Comparison of ENCODE assay signal across 19 mouse cellular contexts in genomic region chr11:54195954-54196353, GRCm38 (mm10). TPM values are rescaled to one million over a fixed set of nuclear protein-coding genes. Genes with fewer than 3 reads are reported as not detected.
DNase-seq lines count a peak whose midpoint lies in the region; ATAC-seq and TF ChIP-seq lines count a peak whose summit lies in the region.
"Had no signal": no experiment of that assay in that cellular context is flagged by ENCODE, and none has a peak within 500 bp of the region (broad histone marks: within the 10 kb centered on the region; RNA-seq: fewer than 3 reads in every experiment).

No protein-coding gene starts in this region.

- peak; percentile 40; the same call in 1 of the 2 replicates for ATAC-seq in forebrain, embryonic 14.5 days
- no peak for ATAC-seq in forebrain, embryonic 16.5 days
- ATAC-seq in midbrain, postnatal 0 days (ENCODE audit: low FRiP score), result no peak
- no peak for ATAC-seq in midbrain, embryonic 14.5 days (ENCODE audit: low FRiP score, low TSS enrichment)

- H3K9me3 ChIP-seq in forebrain, embryonic 14.5 days (replicated peaks; ENCODE audit: control insufficient read depth, low read length), result no peaks in the 10 kb centered on the region
- peaks cover 3% of the 10 kb centered on the region for H3K9me3 ChIP-seq in forebrain, embryonic 16.5 days (ENCODE audit: control insufficient read depth, low read length)
- no peaks in the 10 kb centered on the region for H3K9me3 ChIP-seq in midbrain, postnatal 0 days (ENCODE audit: low read length)
- no peaks in the 10 kb centered on the region for H3K9me3 ChIP-seq in midbrain, embryonic 14.5 days (ENCODE audit: control insufficient read depth, low read length)
- H3K9me3 ChIP-seq: hindbrain, embryonic 15.5 days; liver, embryonic 13.5 days; midbrain, embryonic 10.5 days had no signal

- H3K9ac ChIP-seq in forebrain, embryonic 14.5 days (ENCODE audit: low read length), result no peak overlapping the region
- no peak overlapping the region for H3K9ac ChIP-seq in forebrain, embryonic 16.5 days (replicated peaks; ENCODE audit: low read depth, low read length)
- no peak overlapping the region for H3K9ac ChIP-seq in midbrain, postnatal 0 days (replicated peaks; ENCODE audit: low read length, poor library complexity, severe bottlenecking)
- no peak overlapping the region for H3K9ac ChIP-seq in midbrain, embryonic 14.5 days (replicated peaks; ENCODE audit: low read length)
- H3K9ac ChIP-seq: heart, embryonic 12.5 days; hindbrain, embryonic 15.5 days; liver, embryonic 13.5 days had no signal

- no peaks in the 10 kb centered on the region for H3K27me3 ChIP-seq in forebrain, embryonic 14.5 days (replicated peaks; ENCODE audit: control insufficient read depth, insufficient read depth, low read length)
- H3K27me3 ChIP-seq in forebrain, embryonic 16.5 days (replicated peaks; ENCODE audit: control insufficient read depth, insufficient read depth, low read length), result no peaks in the 10 kb centered on the region
- H3K27me3 ChIP-seq in midbrain, postnatal 0 days (ENCODE audit: insufficient read depth, low read length), result no peaks in the 10 kb centered on the region
- H3K27me3 ChIP-seq in midbrain, embryonic 14.5 days (ENCODE audit: control insufficient read depth, insufficient read depth, low read length), result no peaks in the 10 kb centered on the region
- H3K27me3 ChIP-seq: heart, embryonic 12.5 days; hindbrain, embryonic 15.5 days; liver, embryonic 13.5 days had no signal

- H3K27ac ChIP-seq in forebrain, embryonic 14.5 days (ENCODE audit: low read depth, low read length), result no peak overlapping the region; the same call in 1 of the 2 replicates
- no peak overlapping the region; the same call in 1 of the 2 replicates for H3K27ac ChIP-seq in forebrain, embryonic 16.5 days (ENCODE audit: low read length)
- H3K27ac ChIP-seq in midbrain, postnatal 0 days (ENCODE audit: low read depth, low read length), result no peak overlapping the region
- no peak overlapping the region for H3K27ac ChIP-seq in midbrain, embryonic 14.5 days (replicated peaks; ENCODE audit: low read depth, low read length)
- H3K27ac ChIP-seq: hindbrain, embryonic 15.5 days; left cerebral cortex, adult 2 months; liver, embryonic 13.5 days; midbrain, embryonic 10.5 days had no signal

- DNase-seq in forebrain, embryonic 14.5 days (ENCODE audit: low spot score), result peak; percentile 36
- peak; percentile 39 for DNase-seq in midbrain, postnatal 0 days (ENCODE audit: low spot score)
- DNase-seq in midbrain, embryonic 14.5 days, result no peak
- peak; percentile 79 to 80 for DNase-seq in cerebellum, postnatal 25 days
- DNase-seq in right cerebral cortex, postnatal 25 days, result peak; percentile 7
- no peak for DNase-seq in spleen, adult 18-20 months
- no peak for DNase-seq in gastrocnemius, postnatal 14 days
- DNase-seq: adrenal gland, postnatal 36 days; liver, embryonic 13.5 days; lung, postnatal 10 days; thymus, postnatal 36 days had no signal

- no peak for TF ChIP-seq CTCF in midbrain, postnatal 0 days (IDR thresholded peaks at IDR 0.05)

- intact Hi-C loops in gastrocnemius, postnatal 14 days (cut with DNase I; ENCODE audit: low total_unique reads), result no loop called here

- no peaks in the 10 kb centered on the region for H3K36me3 ChIP-seq in forebrain, embryonic 14.5 days (ENCODE audit: control insufficient read depth, insufficient read depth, low read length)
- no peaks in the 10 kb centered on the region for H3K36me3 ChIP-seq in forebrain, embryonic 16.5 days (ENCODE audit: control insufficient read depth, insufficient read depth)
- no peaks in the 10 kb centered on the region for H3K36me3 ChIP-seq in midbrain, postnatal 0 days (ENCODE audit: insufficient read depth, low read length)
- H3K36me3 ChIP-seq in midbrain, embryonic 14.5 days (ENCODE audit: control insufficient read depth, insufficient read depth, low read length), result no peaks in the 10 kb centered on the region
- H3K36me3 ChIP-seq: heart, embryonic 12.5 days; hindbrain, embryonic 15.5 days; liver, embryonic 13.5 days; midbrain, embryonic 10.5 days had no signal

- H3K4me3 ChIP-seq in forebrain, embryonic 14.5 days (ENCODE audit: low read depth, low read length), result no peak overlapping the region
- H3K4me3 ChIP-seq in forebrain, embryonic 16.5 days (replicated peaks; ENCODE audit: low read length), result no peak overlapping the region
- H3K4me3 ChIP-seq in midbrain, postnatal 0 days (ENCODE audit: low read depth, low read length), result no peak overlapping the region
- H3K4me3 ChIP-seq in midbrain, embryonic 14.5 days (replicated peaks; ENCODE audit: low read depth, low read length), result no peak overlapping the region
- H3K4me3 ChIP-seq: heart, embryonic 12.5 days; hindbrain, embryonic 15.5 days; left cerebral cortex, adult 2 months; liver, embryonic 13.5 days; midbrain, embryonic 10.5 days had no signal

- 35% methylated on average over 5 of the region's 5 CpGs for WGBS in forebrain, embryonic 14.5 days
- WGBS in forebrain, embryonic 16.5 days, result 40% methylated on average over 5 of the region's 5 CpGs
- 55% methylated on average over 5 of the region's 5 CpGs for WGBS in midbrain, postnatal 0 days
- WGBS in midbrain, embryonic 14.5 days, result 54% methylated on average over 5 of the region's 5 CpGs

- H3K4me2 ChIP-seq in forebrain, embryonic 14.5 days (ENCODE audit: low read length), result no peak overlapping the region
- no peak overlapping the region for H3K4me2 ChIP-seq in forebrain, embryonic 16.5 days (ENCODE audit: low read length)
- no peak overlapping the region for H3K4me2 ChIP-seq in midbrain, postnatal 0 days (ENCODE audit: low read depth, low read length, poor library complexity, severe bottlenecking)
- no peak overlapping the region for H3K4me2 ChIP-seq in midbrain, embryonic 14.5 days (ENCODE audit: low read length)
- H3K4me2 ChIP-seq: heart, embryonic 12.5 days; hindbrain, embryonic 15.5 days; liver, embryonic 13.5 days had no signal

- no peaks in the 10 kb centered on the region for H3K4me1 ChIP-seq in forebrain, embryonic 14.5 days (ENCODE audit: control insufficient read depth, insufficient read depth, low read length)
- H3K4me1 ChIP-seq in forebrain, embryonic 16.5 days (replicated peaks; ENCODE audit: control insufficient read depth, insufficient read depth, low read length), result peaks cover 2% of the 10 kb centered on the region; the same call in 1 of the 2 replicates
- H3K4me1 ChIP-seq in midbrain, postnatal 0 days (ENCODE audit: insufficient read depth, low read length), result no peaks in the 10 kb centered on the region
- no peaks in the 10 kb centered on the region for H3K4me1 ChIP-seq in midbrain, embryonic 14.5 days (ENCODE audit: control insufficient read depth, insufficient read depth, low read length)
- H3K4me1 ChIP-seq: heart, embryonic 12.5 days; hindbrain, embryonic 15.5 days; midbrain, embryonic 10.5 days had no signal

RNA-seq across cellular contexts. Expression of gene Csf2, which starts 53.5 kb away (rescaled TPM):
- polyA plus RNA-seq in forebrain, embryonic 14.5 days (2014; fragmentation: Nextera tagmentation; extraction: Ambion mirVana), result not detected in 2 replicates
- not detected in 2 replicates for polyA plus RNA-seq in forebrain, embryonic 16.5 days (2015; fragmentation: Nextera tagmentation; extraction: Ambion mirVana)
- not detected in 2 replicates for total RNA-seq in midbrain, postnatal 0 days (2014; rRNA removed)
- polyA plus RNA-seq in midbrain, postnatal 0 days (2015; fragmentation: Nextera tagmentation; extraction: Ambion mirVana), result not detected in 2 replicates
- polyA plus RNA-seq in midbrain, embryonic 14.5 days (2014; fragmentation: Nextera tagmentation; extraction: Ambion mirVana), result not detected in 2 replicates
- not detected for total RNA-seq in gastrocnemius, postnatal 14 days (2021)
- total RNA-seq: adrenal gland, postnatal 36 days; gastrocnemius, adult 8-10 months; left cerebral cortex, adult 2 months had no signal
- polyA plus RNA-seq: heart, embryonic 12.5 days; hindbrain, embryonic 15.5 days; kidney, embryonic 14.5 days; liver, embryonic 13.5 days; midbrain, embryonic 10.5 days; stomach, embryonic 14.5 days had no signal

Comparison
In these comparisons a context has a peak if more than half of its experiments do, and no peak if none do; other contexts are left out.
1. DNase-seq: peak in forebrain, embryonic 14.5 days (single experiment), midbrain, postnatal 0 days (single experiment), cerebellum, postnatal 25 days (2 of 2) and right cerebral cortex, postnatal 25 days (single experiment); none in midbrain, embryonic 14.5 days (single experiment), spleen, adult 18-20 months (0 of 2) and gastrocnemius, postnatal 14 days (single experiment).